Mouse (Mus musculus) layer of hippocampus, adult 11-12 months (tissue): ENCODE data around the gene Btk.

Experiments used
- DNase-seq: peaks from one replicate; pipeline ENCODE4 v3.0.0; 2022; ENCODE audit warnings: low spot score

Btk gene

GRCm38 (mm10) chrX:134580528-134581305 lies 2.7 kb downstream of the Btk start:
- no peak for DNase-seq

GRCm38 (mm10) chrX:134577896-134578295 lies 5.5 kb downstream of the Btk start:
- DNase-seq = no peak

DNA sequence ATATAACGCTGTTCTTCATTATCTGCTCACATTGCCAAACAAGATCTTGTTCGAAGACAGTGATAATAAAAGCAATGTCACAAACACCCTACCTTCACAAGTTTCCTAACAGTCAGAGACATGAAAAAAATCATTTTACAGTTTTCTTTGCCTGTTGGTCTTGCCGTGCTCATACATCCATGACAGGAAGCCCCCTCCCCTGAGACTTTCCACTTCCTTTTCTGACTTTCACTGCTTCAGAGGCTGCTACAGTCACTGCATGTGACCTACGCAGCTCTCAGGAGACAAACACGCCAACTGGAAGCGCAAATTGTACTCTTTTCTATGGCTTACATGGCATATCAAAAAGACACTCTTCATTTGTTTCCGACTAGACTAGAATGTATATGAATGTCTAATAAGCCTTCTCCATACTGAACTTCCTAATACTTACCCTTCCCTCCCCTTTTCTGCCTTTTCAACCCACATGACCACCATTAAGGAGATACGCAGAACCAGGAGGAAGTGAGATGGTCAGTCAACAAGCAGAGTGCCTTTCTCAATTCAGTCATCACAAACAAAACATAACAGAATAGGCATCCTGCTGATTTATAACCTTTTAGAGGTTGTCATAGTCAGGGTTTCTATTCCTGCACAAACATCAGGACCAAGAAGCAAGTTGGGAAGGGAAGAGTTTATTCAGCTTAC lies 16.7 kb downstream of the Btk start:
- no peak for DNase-seq

GRCm38 (mm10) chrX:134564326-134564725 lies 19.0 kb downstream of the Btk start:
- no peak for DNase-seq

DNA sequence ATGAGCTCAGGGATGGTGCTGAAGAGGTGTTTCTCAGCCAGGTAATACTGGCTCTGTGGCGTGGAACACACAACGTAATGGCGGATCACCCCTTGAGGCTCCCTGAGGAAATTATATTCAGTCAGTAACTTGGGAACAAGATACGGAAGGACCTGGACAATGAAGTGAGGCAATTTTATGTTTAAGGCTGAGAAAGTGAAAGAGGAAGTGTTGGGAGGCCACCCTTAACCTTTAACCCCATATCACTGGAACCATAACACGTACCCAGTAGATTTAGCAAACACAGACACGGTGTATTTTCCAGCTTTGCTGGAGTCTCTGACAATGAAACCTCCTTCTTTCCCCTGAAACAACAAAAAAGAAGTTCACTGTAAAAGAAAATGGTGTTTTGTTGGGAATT lies 28.9 kb downstream of the Btk start:
- no peak for DNase-seq

DNA sequence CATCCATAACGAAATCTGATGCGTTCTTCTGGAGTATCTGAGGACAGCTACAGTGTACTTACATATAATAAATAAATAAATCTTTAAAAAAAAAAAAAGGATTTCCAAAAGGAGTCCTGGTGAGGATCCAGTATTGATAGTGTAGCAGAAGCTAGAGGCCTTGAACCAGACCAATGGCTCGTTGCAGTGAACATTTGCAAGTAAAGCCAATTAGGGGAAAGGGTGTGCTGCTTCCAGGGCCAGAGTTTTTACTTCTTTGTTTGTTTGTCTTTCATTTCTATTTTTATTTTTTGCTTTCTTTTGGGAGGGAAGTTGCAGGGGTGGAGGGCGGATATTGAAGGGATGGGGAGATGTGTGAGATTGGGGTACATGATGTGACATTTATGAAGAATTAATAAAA lies 30.0 kb downstream of the Btk start:
- DNase-seq = no peak

DNA sequence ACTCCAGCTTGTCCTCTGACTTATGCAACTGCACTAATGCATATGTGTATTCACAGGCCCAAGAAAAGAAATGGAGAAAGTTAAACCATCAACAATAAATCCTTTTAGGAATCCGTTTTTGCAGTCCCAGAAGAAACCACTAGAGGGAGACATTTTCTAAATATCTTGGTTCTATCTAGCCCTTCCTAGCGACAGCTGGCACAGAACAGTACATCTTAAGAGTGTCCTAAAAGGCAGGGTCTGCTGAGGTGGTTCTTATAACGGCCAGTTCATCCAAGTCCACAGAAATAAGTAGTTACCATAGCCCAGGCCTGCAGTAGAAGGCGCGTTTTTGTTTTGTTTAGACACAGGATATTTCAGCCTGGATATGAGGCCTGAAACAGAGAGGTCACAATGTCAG lies 32.5 kb downstream of the Btk start:
- peak; percentile 33 for DNase-seq

- no peak for DNase-seq
Measured at GRCm38 (mm10) chrX:134547330-134547729, 36.0 kb downstream of the Btk start.

GRCm38 (mm10) chrX:134541955-134542308 lies 41.4 kb downstream of the Btk start:
- no peak for DNase-seq

DNA sequence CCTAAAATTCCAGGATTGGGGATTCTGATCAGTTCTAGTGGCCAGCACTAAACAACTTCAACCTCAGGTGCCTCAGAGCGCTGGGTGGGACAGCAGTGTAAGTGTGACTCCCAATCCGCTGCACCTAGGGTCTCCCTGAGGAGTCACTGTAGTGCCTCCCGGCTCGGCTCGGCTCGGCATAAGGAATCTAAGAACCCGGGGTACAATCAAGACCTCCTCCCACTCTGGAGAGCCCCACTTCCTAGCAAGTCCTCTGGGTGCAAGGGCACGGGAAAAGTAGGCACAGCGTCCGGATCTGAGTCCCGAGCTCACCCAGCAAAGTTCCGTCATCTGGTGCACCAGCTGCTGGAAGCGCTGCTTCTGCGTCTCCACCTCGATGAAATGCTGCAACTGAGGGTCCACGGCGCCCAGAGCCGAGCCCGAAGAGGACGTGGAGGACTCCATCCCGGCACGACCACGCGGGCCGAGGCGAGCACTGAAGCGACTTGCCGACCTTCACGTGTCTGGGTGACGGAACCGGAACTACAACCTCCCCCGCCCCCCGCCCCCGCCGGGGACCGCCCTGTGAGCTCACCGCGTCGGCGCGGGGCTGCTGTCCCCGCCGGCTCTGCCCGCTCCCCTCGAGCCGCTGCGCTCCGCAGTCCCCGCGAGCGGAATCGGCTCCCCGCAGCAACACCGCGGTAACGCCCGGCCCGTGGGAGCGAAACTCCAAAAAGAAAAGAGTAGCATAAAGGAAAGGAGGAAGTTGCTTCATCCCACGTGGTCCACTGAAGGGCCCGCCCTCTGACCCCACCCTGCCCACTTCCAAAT lies 42.0 kb downstream of the Btk start, which contains the start of gene Timm8a1:
Gene Timm8a1, minus strand, starts transcription at position 721 of the 810 bp plus-strand sequence.
- peak; percentile 15 for DNase-seq

DNA sequence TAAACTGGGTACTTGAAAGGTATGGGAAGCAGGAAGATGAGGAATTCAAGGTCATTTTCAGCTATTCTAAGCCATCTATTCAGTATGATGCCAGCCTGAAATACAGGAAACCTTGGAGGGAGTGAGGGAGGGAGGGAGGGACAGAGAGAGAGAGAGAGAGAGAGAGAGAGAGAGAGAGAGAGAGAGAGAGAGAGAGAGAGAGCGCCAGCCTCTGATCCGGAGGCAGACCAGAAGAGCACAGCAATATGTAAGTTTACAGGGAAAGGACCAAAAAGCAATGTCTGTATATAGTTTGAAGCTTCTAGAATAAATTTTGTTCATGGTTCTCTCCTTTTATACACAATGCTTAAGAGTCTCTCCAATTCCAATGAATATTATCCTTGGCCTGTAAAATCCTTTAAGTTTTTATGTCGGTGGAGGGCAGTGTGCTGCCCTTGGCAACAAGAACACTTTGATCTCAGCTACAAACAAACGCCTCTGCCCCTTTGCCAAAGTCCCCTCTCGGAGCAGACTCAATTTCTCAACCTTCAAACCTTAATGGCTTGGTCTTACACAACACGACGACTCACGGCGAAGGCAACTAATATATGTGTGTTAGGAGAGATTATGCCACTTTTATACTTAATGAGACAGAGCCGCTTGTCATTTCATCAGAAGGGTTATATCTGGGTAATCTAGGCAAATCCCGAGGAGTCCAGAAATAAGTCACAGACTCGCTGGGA lies 42.8 kb downstream of the Btk start:
- DNase-seq = no peak

DNA sequence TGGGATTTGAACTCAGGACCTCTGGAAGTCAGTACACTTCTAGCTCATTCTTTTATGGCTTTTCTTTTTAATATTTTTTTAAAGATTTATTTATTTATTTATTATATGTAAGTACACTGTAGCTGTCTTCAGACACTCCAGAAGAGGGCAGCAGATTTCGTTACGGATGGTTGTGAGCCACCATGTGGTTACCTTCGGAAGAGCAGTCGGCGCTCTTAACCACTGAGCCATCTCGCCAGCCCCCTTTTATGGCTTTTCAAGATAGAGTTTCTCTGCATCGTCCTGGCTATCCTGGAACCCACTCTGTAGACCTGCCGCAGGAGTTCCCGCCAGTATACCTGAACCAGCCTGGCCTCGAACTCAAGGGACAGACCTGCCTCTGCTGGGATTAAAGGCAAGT lies 43.6 kb downstream of the Btk start:
- peak; percentile 2 for DNase-seq

DNA sequence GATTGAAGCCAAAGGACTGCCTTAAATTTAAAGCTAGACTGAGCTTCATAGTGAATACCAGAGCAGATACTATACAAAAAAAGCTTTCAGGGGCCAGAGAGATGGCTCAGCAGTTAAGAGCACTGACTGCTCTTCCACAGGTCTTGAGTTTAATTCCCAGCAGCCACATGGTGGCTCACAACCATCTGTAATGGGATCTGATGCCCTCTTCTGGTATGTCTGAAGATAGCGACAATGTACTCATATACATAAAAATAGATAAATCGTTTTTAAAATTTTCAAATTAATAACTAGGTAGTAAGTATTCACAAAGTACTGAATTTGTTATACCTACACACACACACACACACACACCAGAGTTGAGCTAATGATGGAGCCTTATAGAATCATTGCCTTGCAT lies 50.0 kb downstream of the Btk start:
- no peak for DNase-seq

DNA sequence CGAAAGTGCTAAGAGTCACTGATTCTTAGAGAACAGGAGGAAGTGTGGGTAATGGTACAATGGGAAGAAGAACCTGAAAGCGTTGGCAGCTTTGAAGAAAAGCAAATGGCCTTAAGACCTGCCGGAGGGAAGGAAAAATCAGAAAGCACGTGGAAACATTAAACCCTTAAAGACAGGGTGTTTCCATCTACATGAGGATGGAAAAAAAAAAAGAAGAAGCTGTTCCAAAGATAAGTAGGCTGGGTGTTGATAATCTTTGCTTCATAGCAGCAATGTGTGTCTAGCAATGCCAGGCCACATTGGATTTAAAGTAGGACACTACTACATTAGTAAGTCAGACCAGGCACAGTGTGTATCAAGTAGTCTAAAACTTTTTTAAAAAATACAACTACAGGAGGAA lies 58.1 kb downstream of the Btk start:
- no peak for DNase-seq

DNA sequence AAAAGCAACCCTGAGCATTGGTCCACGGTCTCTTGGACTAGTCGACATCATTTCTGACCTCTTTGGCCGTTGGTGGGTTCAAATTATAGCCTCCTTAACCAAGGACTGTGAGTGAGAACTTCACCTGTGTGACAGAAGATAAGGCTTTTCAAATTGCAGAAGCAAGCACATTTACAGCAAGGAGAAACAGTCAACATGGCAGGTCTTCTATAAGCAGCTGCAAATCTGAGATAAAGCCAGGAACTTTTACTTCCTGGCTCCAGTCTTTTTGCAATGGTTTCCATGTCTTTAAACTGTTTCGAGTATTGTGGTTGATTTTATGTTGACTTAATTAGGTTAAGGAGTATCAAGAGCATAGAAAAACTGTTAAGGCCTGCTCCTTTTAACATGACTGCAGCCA lies 59.6 kb downstream of the Btk start:
- DNase-seq = no peak

DNA sequence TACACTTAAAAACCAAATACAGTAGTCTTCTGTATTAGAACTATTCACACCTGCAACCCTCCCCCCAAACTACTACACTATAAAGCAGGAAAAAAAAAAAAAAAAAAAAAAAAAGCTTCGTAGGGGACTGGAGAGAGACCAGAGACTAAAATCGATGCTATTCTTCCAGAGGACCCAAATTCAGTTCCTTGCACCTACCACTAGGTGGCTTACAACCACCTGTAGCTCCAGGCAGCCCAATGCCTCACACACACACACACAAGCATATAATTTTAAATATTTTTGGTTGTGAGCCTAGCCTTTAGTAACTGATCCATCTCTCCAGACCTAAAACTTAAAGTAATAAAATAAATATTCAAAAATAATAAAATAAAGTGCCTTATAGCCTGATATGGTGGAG lies 73.9 kb downstream of the Btk start:
- no peak for DNase-seq

DNA sequence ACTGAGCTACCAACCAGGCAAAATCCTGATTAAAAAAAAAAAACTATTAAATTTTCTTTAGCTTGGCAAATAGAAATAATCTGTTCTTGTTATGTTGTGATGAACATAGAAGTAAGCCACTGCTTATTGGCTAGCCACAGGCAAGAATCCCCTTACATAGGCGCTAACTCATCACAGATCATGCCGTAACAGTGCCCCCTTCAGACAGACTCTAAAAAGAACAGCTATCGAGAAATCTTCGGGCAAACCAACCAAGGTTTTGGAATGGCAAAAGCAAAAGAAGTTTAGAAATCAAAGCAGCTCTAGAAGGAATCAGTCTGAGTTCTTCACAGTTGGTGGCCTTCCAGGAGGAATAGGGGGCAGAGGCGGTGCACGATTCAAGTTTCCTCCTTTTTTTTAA lies 75.4 kb downstream of the Btk start:
- DNase-seq = no peak

- no peak for DNase-seq
Measured at GRCm38 (mm10) chrX:134500651-134501050, 82.7 kb downstream of the Btk start.
